Mouse (Mus musculus) liver, postnatal 0 days (tissue): ENCODE data around the gene Olfr1313.

Experiments used
- CTCF ChIP-seq: sonication (generic); IDR thresholded peaks from 2 replicates; pipeline ENCODE4 v1.5.1; 2016; ENCODE audit warnings: antibody characterized with exemption, low read depth
- EP300 ChIP-seq: IDR thresholded peaks from 2 replicates; pipeline ENCODE4 v1.6.1; 2016; ENCODE audit warnings: antibody characterized with exemption, low read depth, mild to moderate bottlenecking

DNA sequence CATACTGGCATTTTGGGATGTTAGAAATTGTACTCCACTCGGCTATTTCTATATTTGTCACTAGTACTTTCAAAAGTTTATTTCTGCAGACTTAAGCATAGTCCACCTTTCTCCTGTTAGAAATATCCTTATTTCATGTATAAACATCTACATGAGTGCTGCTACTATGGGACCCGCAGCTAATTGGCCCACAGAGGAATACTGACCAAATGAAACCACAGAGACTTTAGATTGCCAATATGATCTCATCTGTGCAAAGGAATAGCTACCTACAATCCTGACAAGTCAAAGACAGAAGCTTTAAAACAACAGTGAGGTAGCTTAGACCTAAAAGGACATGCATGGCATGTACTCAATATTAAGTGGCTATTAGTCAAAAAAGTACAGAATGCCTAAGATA lies 53.3 kb downstream of the Olfr1313 start, which contains the start of gene Olfr1311:
- no peak for TF ChIP-seq CTCF
- no peak for TF ChIP-seq EP300
